Comparison of ENCODE assay signal across 31 mouse cellular contexts in the genomic region with DNA sequence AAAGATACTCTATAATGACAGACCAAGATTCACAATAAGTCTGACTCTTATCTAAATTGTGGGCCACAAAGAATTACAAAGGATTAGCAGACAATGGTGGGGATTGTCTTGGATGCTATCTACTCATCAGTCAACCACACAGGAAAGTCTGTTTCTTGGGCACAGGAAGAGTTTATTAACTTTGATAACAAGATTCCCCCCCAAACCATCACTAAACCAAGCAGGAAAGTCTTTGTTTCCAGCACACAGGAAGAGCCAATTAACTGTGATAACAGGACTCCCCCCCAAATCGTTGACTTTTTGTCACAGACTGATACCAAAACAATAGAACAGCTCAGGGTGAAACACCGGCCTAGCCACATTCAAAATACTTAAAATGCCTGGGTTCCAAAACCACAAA. TPM values are rescaled to one million over a fixed set of nuclear protein-coding genes. Genes with fewer than 3 reads are reported as not detected.
"Had no signal": no experiment of that assay in that cellular context is flagged by ENCODE, and none has a peak within 500 bp of the region (broad histone marks: within the 10 kb centered on the region; RNA-seq: fewer than 3 reads in every experiment).

No protein-coding gene starts in this region.

- H3K36me3 ChIP-seq: heart, embryonic 13.5 days; heart, embryonic 15.5 days; hindbrain, embryonic 13.5 days; hindbrain, embryonic 15.5 days; kidney, embryonic 15.5 days; limb, embryonic 10.5 days; limb, embryonic 12.5 days; liver, embryonic 13.5 days; liver, embryonic 15.5 days had no signal

- DNase-seq: gastrocnemius, adult 2 months; gastrocnemius, postnatal 10 days; gastrocnemius, postnatal 25 days; heart, adult 2 months; heart, postnatal 4 days; kidney, adult 11 months; kidney, adult 2 months; kidney, adult 9 months; kidney, postnatal 14 days; kidney, postnatal 36 days; layer of hippocampus, adult 9-11 months; layer of hippocampus, postnatal 36 days; liver; liver, embryonic 13.5 days had no signal

- H3K9me3 ChIP-seq: heart, embryonic 13.5 days; heart, embryonic 15.5 days; hindbrain, embryonic 13.5 days; hindbrain, embryonic 15.5 days; kidney, embryonic 15.5 days; limb, embryonic 10.5 days; limb, embryonic 12.5 days; liver, embryonic 13.5 days; liver, embryonic 15.5 days had no signal

- H3K4me2 ChIP-seq: heart, embryonic 11.5 days; heart, embryonic 13.5 days; heart, embryonic 15.5 days; hindbrain, embryonic 13.5 days; hindbrain, embryonic 15.5 days; kidney, embryonic 15.5 days; limb, embryonic 12.5 days; liver, embryonic 11.5 days; liver, embryonic 13.5 days; liver, embryonic 15.5 days had no signal

- H3K27me3 ChIP-seq: heart, embryonic 13.5 days; heart, embryonic 15.5 days; hindbrain, embryonic 13.5 days; hindbrain, embryonic 15.5 days; kidney, embryonic 15.5 days; limb, embryonic 12.5 days; liver, embryonic 13.5 days; liver, embryonic 15.5 days had no signal

- H3K9ac ChIP-seq: heart, embryonic 13.5 days; heart, embryonic 15.5 days; hindbrain, embryonic 13.5 days; hindbrain, embryonic 15.5 days; kidney, embryonic 15.5 days; limb, embryonic 12.5 days; liver, embryonic 13.5 days; liver, embryonic 15.5 days had no signal

- ATAC-seq: hindbrain, postnatal 0 days; intestine, embryonic 16.5 days had no signal

- H3K4me3 ChIP-seq: gastrocnemius, adult 2 months; heart, adult 2 months; heart, embryonic 13.5 days; heart, embryonic 15.5 days; hindbrain, embryonic 13.5 days; hindbrain, embryonic 15.5 days; kidney, embryonic 15.5 days; limb, embryonic 10.5 days; limb, embryonic 12.5 days; liver, embryonic 13.5 days; liver, embryonic 15.5 days had no signal

- H3K27ac ChIP-seq: gastrocnemius, adult 2 months; heart, adult 2 months; heart, embryonic 13.5 days; heart, embryonic 15.5 days; hindbrain, embryonic 13.5 days; hindbrain, embryonic 15.5 days; hindbrain, postnatal 0 days; kidney, embryonic 15.5 days; kidney, postnatal 0 days; limb, embryonic 10.5 days; limb, embryonic 12.5 days; liver, embryonic 13.5 days; liver, embryonic 15.5 days had no signal

- H3K4me1 ChIP-seq: heart, embryonic 13.5 days; heart, embryonic 15.5 days; hindbrain, embryonic 13.5 days; hindbrain, embryonic 15.5 days; kidney, embryonic 15.5 days; limb, embryonic 10.5 days; liver, embryonic 13.5 days; liver, embryonic 15.5 days had no signal

RNA-seq across cellular contexts. Expression of a gene that starts 28.2 kb away (rescaled TPM):
- total RNA-seq: gastrocnemius, adult 2 months; layer of hippocampus, adult 18-20 months; layer of hippocampus, postnatal 14 days; layer of hippocampus, postnatal 36 days; left cerebral cortex, adult 18-20 months; left cerebral cortex, postnatal 36 days had no signal
- polyA plus RNA-seq: hindbrain, postnatal 0 days had no signal
